Mouse (Mus musculus): ENCODE data around the gene Lrrc17.
"Not testable (repeated sequence)": the region's sequence is repeated elsewhere in the genome, so short reads cannot be mapped to it uniquely, and the experiment has no call there.

Lrrc17 gene

DNA sequence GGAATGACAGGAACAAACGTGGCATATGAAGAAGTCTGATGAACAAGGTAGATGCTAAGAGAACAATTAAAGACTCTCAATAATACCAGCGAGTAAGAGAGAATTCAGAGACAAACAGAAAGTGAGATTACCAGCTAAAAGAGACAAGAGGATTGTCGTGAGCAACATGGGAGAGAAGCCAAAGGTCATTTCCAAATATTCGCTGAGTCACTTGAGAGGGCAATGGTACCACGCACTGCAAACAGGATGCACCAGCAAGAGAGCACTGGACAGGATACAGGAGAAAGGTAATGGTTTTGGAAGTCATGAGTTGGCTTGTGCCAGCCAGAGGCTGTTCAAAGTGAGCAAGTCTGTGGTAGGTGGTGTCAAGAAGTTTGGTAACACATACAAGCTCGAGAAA, 62.6 kb downstream of the Lrrc17 start:
- no peak for DNase-seq (ENCODE audit: low read depth, low spot score)

DNA sequence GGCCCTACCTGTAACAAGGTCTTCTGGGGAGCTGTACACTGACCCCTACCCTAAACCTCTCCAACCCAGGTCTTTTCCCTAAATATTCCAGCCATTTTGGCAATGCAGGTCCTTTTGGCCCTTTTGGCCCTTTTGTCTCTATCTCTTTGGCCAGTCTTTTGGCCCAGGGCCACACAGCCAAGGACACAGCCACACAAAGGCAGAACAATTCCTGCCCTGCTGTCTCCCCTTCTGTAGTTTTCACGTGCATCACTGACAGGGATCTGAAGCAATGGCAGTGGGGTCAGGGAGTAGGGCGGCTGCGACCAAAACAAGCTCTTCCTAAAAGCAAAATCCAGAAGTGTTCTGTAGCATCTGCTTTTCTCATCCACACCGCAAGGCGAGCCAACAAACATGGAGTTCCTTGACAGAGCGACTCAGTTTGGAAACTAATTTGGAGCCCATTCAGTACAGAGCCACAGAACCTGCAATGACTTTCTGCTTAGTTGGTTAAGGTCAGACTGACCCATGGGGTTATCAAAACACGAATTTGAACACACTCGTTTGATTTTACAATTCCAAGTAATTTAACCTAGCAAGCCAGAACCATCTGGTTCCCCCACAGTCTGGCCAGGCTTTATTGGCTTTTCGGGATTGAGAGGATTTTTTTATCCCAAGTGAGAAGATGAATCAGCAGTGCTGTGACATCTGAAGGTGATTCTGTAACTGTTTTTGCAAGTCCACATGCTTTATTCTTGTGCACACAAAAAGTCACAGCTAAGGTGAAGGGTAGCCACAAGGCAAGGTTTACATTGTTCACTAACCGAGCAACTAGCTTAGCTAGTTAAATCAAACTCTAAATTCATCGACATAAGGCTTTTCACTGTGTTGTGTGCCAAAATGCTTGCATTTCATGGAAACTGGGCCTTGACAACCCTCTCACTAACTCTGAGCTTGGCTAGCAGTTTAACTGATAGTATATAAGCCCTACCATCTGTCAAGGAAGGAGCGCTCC, 65.2 kb downstream of the Lrrc17 start:
- peak; percentile 87 for DNase-seq (ENCODE audit: low read depth, low spot score)

DNA sequence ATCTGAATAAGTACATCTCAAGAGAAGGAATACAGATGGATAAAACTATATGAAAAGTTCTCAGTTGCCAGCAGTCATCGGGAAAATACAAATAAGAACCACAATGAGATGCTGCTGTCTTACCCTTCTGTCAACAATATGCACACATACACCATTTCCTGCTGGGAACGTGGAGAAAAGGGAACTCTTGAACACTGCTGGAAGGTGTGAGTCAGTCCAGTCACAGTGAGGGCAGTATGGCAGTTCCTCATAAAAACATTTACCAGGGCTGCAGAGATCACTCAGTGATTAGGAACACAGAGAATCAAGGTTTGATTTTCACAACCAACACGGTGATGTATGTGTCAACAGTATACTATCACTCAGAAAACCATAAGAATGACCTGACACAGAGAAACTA, 67.6 kb downstream of the Lrrc17 start:
- no peak for DNase-seq (ENCODE audit: low read depth, low spot score)

GRCm38 (mm10) chr5:21614299-21614698, 70.9 kb downstream of the Lrrc17 start:
- not testable (repeated sequence) for DNase-seq (ENCODE audit: low read depth, low spot score)

- no peak for DNase-seq (ENCODE audit: low read depth, low spot score)
Observed at GRCm38 (mm10) chr5:21616450-21617009, 73.2 kb downstream of the Lrrc17 start.

Measured in brain, adult 2 months (tissue).